Mouse (Mus musculus) cerebellum, adult 2 months (tissue): ENCODE results near the gene Swap70.
"Not testable (repeated sequence)": the region's sequence is repeated elsewhere in the genome, so short reads cannot be mapped to it uniquely, and the experiment has no call there.

Experiments
- CTCF ChIP-seq: fragments of 200-500 bp; IDR thresholded peaks from 2 replicates; pipeline ENCODE4 v1.5.1; 2011; ENCODE audit warnings: low read depth, mild to moderate bottlenecking, control low read depth, low read length, moderate library complexity, borderline replicate concordance; ENCODE audit not compliant: insufficient read depth
- POLR2A ChIP-seq: fragments of 200-500 bp; IDR thresholded peaks from 2 replicates; pipeline ENCODE4 v1.6.1; 2011; ENCODE audit warnings: low read length, control low read depth, borderline replicate concordance; ENCODE audit not compliant: insufficient read depth

- not testable (repeated sequence) for TF ChIP-seq CTCF, POLR2A
These were observed 9.6 kb downstream of the Swap70 start for GRCm38 (mm10) chr7:110231127-110231526.
